ENCODE assay signal across 9 mouse cellular contexts in the genomic region with DNA sequence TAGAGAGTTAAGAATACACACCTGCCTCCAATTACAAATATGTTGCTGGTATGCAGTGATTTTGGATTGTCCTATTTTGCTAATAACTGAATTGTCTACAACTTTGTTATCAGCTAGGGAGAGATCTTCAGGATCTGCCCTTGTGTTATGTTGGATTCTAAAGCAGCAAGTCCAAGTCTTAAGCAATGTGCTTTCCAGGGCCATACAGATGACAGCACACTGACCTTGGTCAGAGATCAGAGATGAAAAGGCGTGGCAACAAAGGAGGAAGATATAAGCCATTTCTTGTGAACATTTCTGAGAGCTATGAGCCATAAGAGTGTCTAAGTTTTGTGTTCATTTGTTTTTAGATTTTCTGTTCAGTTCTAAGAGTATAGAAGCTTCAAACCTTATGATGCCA. TPM values are rescaled to one million over a fixed set of nuclear protein-coding genes. Genes with fewer than 3 reads are reported as not detected.
"Had no signal": no experiment of that assay in that cellular context is flagged by ENCODE, and none has a peak within 500 bp of the region (broad histone marks: within the 10 kb centered on the region; RNA-seq: fewer than 3 reads in every experiment).

No protein-coding gene starts in this region.

- DNase-seq: liver, postnatal 0 days; lung, adult 2 months; lung, postnatal 14 days; lung, postnatal 36 days; right cerebral cortex, postnatal 14 days; thymus, adult 18-20 months; thymus, postnatal 14 days; thymus, postnatal 36 days had no signal

RNA-seq across cellular contexts. Expression of gene Pdgfd, which starts 4.9 kb away (rescaled TPM):
- total RNA-seq: neutrophil, adult 5-6 weeks had no signal
